Mouse (Mus musculus): ENCODE data around the gene Gm21094. TPM values are rescaled to one million over a fixed set of nuclear protein-coding genes. Genes with fewer than 3 reads are reported as not detected.
"Not testable (repeated sequence)": the region's sequence is repeated elsewhere in the genome, so short reads cannot be mapped to it uniquely, and the experiment has no call there.

Gene Gm21094
- not detected for total RNA-seq (2022)

DNA sequence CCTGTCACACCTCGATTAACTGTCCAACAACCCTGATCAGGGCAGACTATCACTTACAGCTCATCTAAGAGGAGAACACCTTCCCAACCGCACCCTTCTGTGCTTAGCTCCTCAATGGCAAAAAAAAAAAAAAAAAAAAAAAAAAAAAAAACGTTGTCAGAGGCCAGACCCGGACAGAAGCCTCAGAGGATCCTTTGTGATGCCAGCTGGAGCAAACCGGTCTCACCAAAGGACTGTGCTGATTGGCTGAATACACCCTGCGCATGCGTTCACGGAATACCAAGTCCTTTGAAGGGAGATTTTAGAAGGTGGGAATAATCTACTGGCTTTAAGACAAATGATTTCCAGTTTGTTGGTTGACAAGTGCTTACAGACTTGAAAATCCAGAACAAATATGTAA is at the start of gene Gm21094:
TSS of gene Gm21094 (minus strand) at position 101 of the 400 bp plus-strand sequence.
- not testable (repeated sequence) for DNase-seq (ENCODE audit: low spot score in 2 of 2)

Measured in layer of hippocampus, adult 8-10 months (tissue).